In genomic region chr3:127198656-127199055, GRCm38 (mm10) we compare ENCODE assay signal across 23 mouse cellular contexts.
DNase-seq lines count a peak whose midpoint lies in the region; ATAC-seq and TF ChIP-seq lines count a peak whose summit lies in the region.
"Had no signal": no experiment of that assay in that cellular context is flagged by ENCODE, and none has a peak within 500 bp of the region (broad histone marks: within the 10 kb centered on the region; RNA-seq: fewer than 3 reads in every experiment).

No protein-coding gene starts in this region.

- 94% methylated on average over 7 of the region's 7 CpGs for WGBS in lung, embryonic 14.5 days

- peak; percentile 3; the same call in 1 of the 2 replicates for TF ChIP-seq CTCF in lung, embryonic 14.5 days (IDR thresholded peaks at IDR 0.05; ENCODE audit: low read depth)

- no peak for ATAC-seq in lung, embryonic 14.5 days (ENCODE audit: insufficient read depth)
- ATAC-seq: activated CD4-positive, CD25-positive, alpha-beta regulatory T cell, adult 4 months; forebrain, postnatal 0 days; intestine, postnatal 0 days; midbrain, embryonic 13.5 days had no signal

- H3K27ac ChIP-seq in lung, embryonic 14.5 days (ENCODE audit: low read depth), result no peak overlapping the region
- H3K27ac ChIP-seq: embryonic facial prominence, embryonic 13.5 days; heart, adult 2 months; limb, embryonic 13.5 days; midbrain, embryonic 13.5 days; stomach, embryonic 15.5 days had no signal

- no peaks in the 10 kb centered on the region for H3K36me3 ChIP-seq in lung, embryonic 14.5 days (ENCODE audit: insufficient read depth)
- H3K36me3 ChIP-seq: embryonic facial prominence, embryonic 13.5 days; heart, embryonic 12.5 days; limb, embryonic 13.5 days; stomach, embryonic 15.5 days had no signal

- H3K4me3 ChIP-seq in lung, embryonic 14.5 days (ENCODE audit: low read depth, low read length), result no peak overlapping the region
- H3K4me3 ChIP-seq: embryonic facial prominence, embryonic 13.5 days; heart, adult 2 months; heart, embryonic 12.5 days; limb, embryonic 13.5 days; midbrain, embryonic 13.5 days; stomach, embryonic 15.5 days had no signal

- H3K4me1 ChIP-seq in lung, embryonic 14.5 days (ENCODE audit: insufficient read depth), result no peaks in the 10 kb centered on the region
- H3K4me1 ChIP-seq: embryonic facial prominence, embryonic 13.5 days; heart, embryonic 12.5 days; limb, embryonic 13.5 days; stomach, embryonic 15.5 days had no signal

- no peaks in the 10 kb centered on the region for H3K9me3 ChIP-seq in lung, embryonic 14.5 days (ENCODE audit: low read depth, low read length)
- H3K9me3 ChIP-seq: embryonic facial prominence, embryonic 13.5 days; heart, embryonic 12.5 days; limb, embryonic 13.5 days; midbrain, embryonic 13.5 days; stomach, embryonic 15.5 days had no signal

- H3K9ac ChIP-seq in lung, embryonic 14.5 days, result no peak overlapping the region
- H3K9ac ChIP-seq: embryonic facial prominence, embryonic 13.5 days; forebrain, postnatal 0 days; heart, embryonic 12.5 days; limb, embryonic 13.5 days; midbrain, embryonic 13.5 days; stomach, embryonic 15.5 days had no signal

- H3K27me3 ChIP-seq in lung, embryonic 14.5 days (ENCODE audit: insufficient read depth, low read length), result no peaks in the 10 kb centered on the region
- H3K27me3 ChIP-seq: embryonic facial prominence, embryonic 13.5 days; heart, embryonic 12.5 days; limb, embryonic 13.5 days; midbrain, embryonic 13.5 days; stomach, embryonic 15.5 days had no signal

- DNase-seq in lung, embryonic 14.5 days, result no peak
- DNase-seq in lung, postnatal 36 days, result no peak
- peak; percentile 82 to 90 for DNase-seq in cerebellum, adult 18-20 months
- peak; percentile 96 for DNase-seq in cerebellum, adult 9-11 months
- no peak for DNase-seq in testis, postnatal 14 days (ENCODE audit: low spot score)
- no peak for DNase-seq in layer of hippocampus, adult 18-20 months (ENCODE audit: low spot score in 2 of 2)
- DNase-seq in spleen, adult 12 weeks (ENCODE audit: low spot score), result no peak
- DNase-seq: adrenal gland, adult 2 months; B cell, adult 2 months; forebrain, postnatal 0 days; heart, adult 2 months; kidney, postnatal 14 days; lung, postnatal 4 days; right cerebral cortex, postnatal 14 days; thymus, postnatal 14 days had no signal

- H3K4me2 ChIP-seq in lung, embryonic 14.5 days, result no peak overlapping the region
- H3K4me2 ChIP-seq: embryonic facial prominence, embryonic 13.5 days; heart, embryonic 12.5 days; limb, embryonic 13.5 days; liver, embryonic 11.5 days; midbrain, embryonic 13.5 days; stomach, embryonic 15.5 days had no signal

Comparison
In these comparisons a context has a peak if more than half of its experiments do, and no peak if none do; other contexts are left out.
1. DNase-seq: peak in cerebellum, adult 18-20 months (2 of 2) and cerebellum, adult 9-11 months (single experiment); none in lung, embryonic 14.5 days (single experiment), lung, postnatal 36 days (single experiment), testis, postnatal 14 days (single experiment), layer of hippocampus, adult 18-20 months (0 of 2) and spleen, adult 12 weeks (single experiment).